Mouse (Mus musculus) CH12.LX (cell line): ENCODE results near the gene Pakap. TPM values are rescaled to one million over a fixed set of nuclear protein-coding genes. Genes with fewer than 3 reads are reported as not detected.

ENCODE experiments used
- DNase-seq: peaks from one replicate; pipeline ENCODE4 v3.0.0-alpha.2; 2013; ENCODE audit errors: extremely low read depth
- H3K27ac ChIP-seq: 2 replicates; pipeline ENCODE4 v1.5.1; 2012; ENCODE audit warnings: low read depth, mild to moderate bottlenecking, control low read depth, moderate library complexity; ENCODE audit not compliant: insufficient read depth
- H3K27me3 ChIP-seq: replicated peaks from 2 replicates; pipeline ENCODE3; 2012; ENCODE audit warnings: inconsistent platforms
- H3K36me3 ChIP-seq, 2 experiments: replicated peaks in 1 of 2; 2 replicates each; pipeline versions ENCODE3 to v1.6.1; 2012; ENCODE audit warnings: inconsistent platforms in 1 of 2, low read length in 1 of 2, mild to moderate bottlenecking in 1 of 2, mixed read lengths in 1 of 2, moderate library complexity in 1 of 2; ENCODE audit not compliant: control insufficient read depth in 1 of 2, insufficient read depth in 1 of 2
- H3K4me1 ChIP-seq, 2 experiments: 2 replicates each; pipeline ENCODE4 v1.6.1; 2012; ENCODE audit warnings: inconsistent platforms in 1 of 2, moderate library complexity in 1 of 2; ENCODE audit not compliant: insufficient read depth in 2 of 2, control insufficient read depth in 1 of 2
- H3K4me2 ChIP-seq: 2 replicates; pipeline ENCODE4 v1.6.1; 2012; ENCODE audit warnings: low read depth, mild to moderate bottlenecking, control low read depth; ENCODE audit not compliant: poor library complexity, insufficient read depth, severe bottlenecking
- H3K4me3 ChIP-seq, 3 experiments: fragments of 150-350 bp in 1 of 3; sonication (generic) in 1 of 3; replicated peaks in 1 of 3; 2 replicates each; pipeline versions ENCODE3 to v1.5.1; 2011 to 2012; ENCODE audit warnings: low read depth in 2 of 3, low read length in 2 of 3, mild to moderate bottlenecking in 2 of 3, moderate library complexity in 2 of 3, control low read depth in 1 of 3, improper control_type of control experiment in 1 of 3, inconsistent platforms in 1 of 3, mixed read lengths in 1 of 3; ENCODE audit not compliant: poor library complexity in 1 of 3
- H3K79me2 ChIP-seq: replicated peaks from 2 replicates; pipeline ENCODE4 v1.6.1; 2012; ENCODE audit warnings: mild to moderate bottlenecking, moderate library complexity; ENCODE audit not compliant: control insufficient read depth, poor library complexity, insufficient read depth, severe bottlenecking; ENCODE audit errors: extremely low read depth
- H3K9ac ChIP-seq: 2 replicates; pipeline ENCODE4 v1.6.1; 2012; ENCODE audit warnings: low read depth, mild to moderate bottlenecking, control low read depth, moderate library complexity; ENCODE audit not compliant: insufficient read depth
- H3K9me3 ChIP-seq: replicated peaks from 2 replicates; pipeline ENCODE3; 2012; ENCODE audit warnings: low read length, inconsistent platforms, mixed read lengths
- CHD1 ChIP-seq: IDR thresholded peaks from 2 replicates; pipeline ENCODE4 v1.6.1; 2012; ENCODE audit warnings: low read depth, low read length, improper control_type of control experiment, inconsistent platforms
- CHD2 ChIP-seq: IDR thresholded peaks from 2 replicates; pipeline ENCODE4 v1.6.1; 2011; ENCODE audit warnings: low read length, improper control_type of control experiment
- CTCF ChIP-seq, 2 experiments: IDR thresholded peaks in 1 of 2; conservative IDR thresholded peaks in 1 of 2; 2 replicates each; pipeline ENCODE4 v1.5.1; 2011 to 2012; ENCODE audit warnings: low read depth in 2 of 2, low read length in 2 of 2, improper control_type of control experiment in 1 of 2, inconsistent platforms in 1 of 2, mild to moderate bottlenecking in 1 of 2, moderate library complexity in 1 of 2
- E2F4 ChIP-seq: IDR thresholded peaks from 2 replicates; pipeline ENCODE4 v1.6.1; 2011; ENCODE audit warnings: low read depth, low read length, improper control_type of control experiment; ENCODE audit not compliant: insufficient replicate concordance
- ELF1 ChIP-seq: IDR thresholded peaks from 2 replicates; pipeline ENCODE4 v1.6.1; 2014; ENCODE audit warnings: low read depth, mild to moderate bottlenecking, inconsistent platforms, low read length, improper control_type of control experiment
- EP300 ChIP-seq: IDR thresholded peaks from 2 replicates; pipeline ENCODE4 v1.6.1; 2011; ENCODE audit warnings: low read length, improper control_type of control experiment
- GABPA ChIP-seq: IDR thresholded peaks from 2 replicates; pipeline ENCODE4 v1.6.1; 2012; ENCODE audit warnings: low read depth, low read length, improper control_type of control experiment, inconsistent platforms; ENCODE audit not compliant: insufficient replicate concordance
- JUND ChIP-seq: conservative IDR thresholded peaks from 2 replicates; pipeline ENCODE4 v1.6.1; 2011; ENCODE audit warnings: low read depth, low read length, improper control_type of control experiment
- KAT2A ChIP-seq: IDR thresholded peaks from 2 replicates; pipeline ENCODE4 v1.6.1; 2012; ENCODE audit warnings: low read length, improper control_type of control experiment, inconsistent platforms; ENCODE audit not compliant: insufficient replicate concordance
- MAFK ChIP-seq: IDR thresholded peaks from 2 replicates; pipeline ENCODE4 v1.6.1; 2011; ENCODE audit warnings: low read length, improper control_type of control experiment; ENCODE audit not compliant: insufficient replicate concordance
- MAX ChIP-seq: IDR thresholded peaks from 2 replicates; pipeline ENCODE4 v1.6.1; 2011; ENCODE audit warnings: low read length, improper control_type of control experiment
- MYC ChIP-seq: IDR thresholded peaks from 2 replicates; pipeline ENCODE4 v1.6.1; 2011; ENCODE audit warnings: low read depth, mild to moderate bottlenecking, improper control_type of control experiment, low read length
- NRF1 ChIP-seq: IDR thresholded peaks from 2 replicates; pipeline ENCODE4 v1.6.1; 2014; ENCODE audit warnings: low read depth, mild to moderate bottlenecking, inconsistent platforms, low read length, improper control_type of control experiment, moderate library complexity
- POLR2AphosphoS2 ChIP-seq: IDR thresholded peaks from 2 replicates; pipeline ENCODE4 v1.6.1; 2011; ENCODE audit warnings: low read depth, low read length, improper control_type of control experiment
- RAD21 ChIP-seq: IDR thresholded peaks from 2 replicates; pipeline ENCODE4 v1.6.1; 2011; ENCODE audit warnings: low read depth, mild to moderate bottlenecking, low read length, improper control_type of control experiment, moderate library complexity
- RCOR1 ChIP-seq: conservative IDR thresholded peaks from 2 replicates; pipeline ENCODE4 v1.6.1; 2012; ENCODE audit warnings: low read depth, mild to moderate bottlenecking, inconsistent platforms, low read length, improper control_type of control experiment
- SIN3A ChIP-seq: IDR thresholded peaks from 2 replicates; pipeline ENCODE4 v1.6.1; 2012; ENCODE audit warnings: low read length, improper control_type of control experiment, inconsistent platforms
- SMC3 ChIP-seq: IDR thresholded peaks from 2 replicates; pipeline ENCODE4 v1.6.1; 2011; ENCODE audit warnings: low read depth, low read length, improper control_type of control experiment
- TCF12 ChIP-seq: IDR thresholded peaks from 2 replicates; pipeline ENCODE4 v1.6.1; 2014; ENCODE audit warnings: low read depth, mild to moderate bottlenecking, inconsistent platforms, low read length, improper control_type of control experiment
- UBTF ChIP-seq: IDR thresholded peaks from 2 replicates; pipeline ENCODE4 v1.6.1; 2012; ENCODE audit warnings: low read depth, mild to moderate bottlenecking, inconsistent platforms, low read length, improper control_type of control experiment, moderate library complexity
- USF1 ChIP-seq: IDR thresholded peaks from 2 replicates; pipeline ENCODE4 v1.6.1; 2014; ENCODE audit warnings: low read depth, mild to moderate bottlenecking, inconsistent platforms, low read length, improper control_type of control experiment
- ZMIZ1 ChIP-seq: IDR thresholded peaks from 2 replicates; pipeline ENCODE4 v1.6.1; 2012; ENCODE audit warnings: low read depth, mild to moderate bottlenecking, inconsistent platforms, low read length, improper control_type of control experiment
- dilution Hi-C: fragments of 300-500 bp; cut with MboI; formaldehyde crosslinking; loops from 2 replicates; pipeline ENCODE4 v1.14.3; 2020; ENCODE audit warnings: low sequenced_read_pairs; ENCODE audit not compliant: extremely low pct_unique_long_range_greater_than_20kb, extremely low pct_ligation_motif_present
- in situ Hi-C: fragments of 300-500 bp; cut with MboI; formaldehyde crosslinking; loops from 3 replicates; pipeline ENCODE4 v1.14.3; 2019; ENCODE audit warnings: low sequenced_read_pairs, low pct_ligation_motif_present, low pct_unique_long_range_greater_than_20kb, mixed read lengths
- polyA plus RNA-seq: library from polyadenylated mRNA; unstranded; fragments of >175 nt; gene quantifications from 2 replicates; pipeline ENCODE4 v1.2.1, GENCODE M21; 2012; ENCODE audit warnings: low read depth; ENCODE audit not compliant: insufficient read length
- total RNA-seq, 2 experiments: library from RNA; depleted of rRNA; stranded (reverse); fragments of 300-350 nt in 1 of 2; fragments of >200 nt in 1 of 2; gene quantifications; 2 replicates each; pipeline ENCODE4 v1.2.3; 2012 to 2014

Gene Pakap
- total and polyA plus RNA-seq, 3 experiments = 0.08 to 0.14 TPM; not detected in 1

- H3K27me3 ChIP-seq = peaks cover 1% of the 10 kb centered on the region
- in situ Hi-C loops = no loop called here
- TF ChIP-seq JUND (no peak), USF1 (no peak), GABPA (no peak), RAD21 (no peak), EP300 (no peak), SIN3A (no peak), UBTF (no peak), CHD2 (no peak), TCF12 (no peak), ELF1 (no peak), POLR2AphosphoS2 (no peak), E2F4 (no peak), MAX (no peak), MYC (no peak), RCOR1 (no peak), NRF1 (no peak)
- TF ChIP-seq, all 38 proteins: peak for 0
- H3K9ac ChIP-seq = no peak overlapping the region
- H3K4me1 ChIP-seq = peaks cover 0 to 10% of the 10 kb centered on the region in 2 experiments; a peak in 2 of 4 replicates
- no peak overlapping the region for H3K4me2 ChIP-seq
- no peak overlapping the region for H3K4me3 ChIP-seq
- H3K27ac ChIP-seq = no peak overlapping the region
- DNase-seq = no peak
- H3K9me3 ChIP-seq = no peaks in the 10 kb centered on the region
- no peaks in the 10 kb centered on the region for H3K79me2 ChIP-seq
- no peaks in the 10 kb centered on the region for H3K36me3 ChIP-seq
- dilution Hi-C loops = no loop called here
Measured at GRCm38 (mm10) chr4:57801239-57801638, 233.3 kb downstream of the Pakap start.

- Histone ChIP-seq H3K4me2 (no peak overlapping the region), H3K27ac (no peak overlapping the region), H3K36me3 (no peaks in the 10 kb centered on the region), H3K4me3 (no peak overlapping the region), H3K9me3 (no peaks in the 10 kb centered on the region), H3K27me3 (peaks cover 1% of the 10 kb centered on the region), H3K79me2 (no peaks in the 10 kb centered on the region), H3K9ac (no peak overlapping the region), H3K4me1 (peaks cover 0 to 10% of the 10 kb centered on the region in 2 experiments; a peak in 2 of 4 replicates)
- dilution Hi-C loops = no loop called here
- in situ Hi-C loops = no loop called here
- TF ChIP-seq CTCF (conservative IDR thresholded peaks at IDR 0.05 in 1 of 2, IDR thresholded peaks at IDR 0.05 in 1 of 2; ENCODE audit: low read depth in 2 of 2, low read length in 2 of 2) = no peak
- no peak for TF ChIP-seq ZMIZ1
- TF ChIP-seq POLR2AphosphoS2 = no peak
- no peak for TF ChIP-seq UBTF
- no peak for TF ChIP-seq MAFK
- no peak for TF ChIP-seq SMC3
- no peak for TF ChIP-seq NRF1
- no peak for TF ChIP-seq RCOR1
- no peak for TF ChIP-seq KAT2A
- no peak for TF ChIP-seq CHD1
- no peak for DNase-seq
Measured at GRCm38 (mm10) chr4:57801986-57802385, 234.0 kb downstream of the Pakap start.
